Mouse (Mus musculus) brown adipose tissue, adult 24 weeks (tissue): ENCODE data around the gene Duxf3. TPM values are rescaled to one million over a fixed set of nuclear protein-coding genes. Genes with fewer than 3 reads are reported as not detected.

ENCODE experiments used
- H3K27ac ChIP-seq: fragments of 200-500 bp; replicated peaks from 2 replicates; pipeline ENCODE4 v1.5.1; 2012; ENCODE audit warnings: low read depth, mild to moderate bottlenecking, low read length
- H3K4me1 ChIP-seq: fragments of 200-500 bp; 2 replicates; pipeline ENCODE4 v1.6.1; 2012; ENCODE audit warnings: low read length, mixed read lengths; ENCODE audit not compliant: control insufficient read depth, insufficient read depth, insufficient read length
- H3K4me3 ChIP-seq: fragments of 200-500 bp; 2 replicates; pipeline ENCODE4 v1.5.1; 2012; ENCODE audit warnings: low read depth, mild to moderate bottlenecking, low read length, moderate library complexity; ENCODE audit not compliant: insufficient read depth
- polyA plus RNA-seq: library from polyadenylated mRNA; stranded (reverse); fragments of >200 nt; gene quantifications from 2 replicates; pipeline ENCODE4 v1.2.4, GENCODE M21; 2012; ENCODE audit not compliant: missing spikeins, insufficient read depth, insufficient read length

Duxf3 gene
- polyA plus RNA-seq, 1 experiment = not detected

- H3K27ac ChIP-seq = no peak overlapping the region
Measured at GRCm38 (mm10) chr10:58209710-58210467, 22.6 kb downstream of the Duxf3 start.

GRCm38 (mm10) chr10:58206639-58207404 is 25.7 kb downstream of the Duxf3 start:
- Histone ChIP-seq H3K4me1 (no peaks in the 10 kb centered on the region), H3K4me3 (no peak overlapping the region), H3K27ac (no peak overlapping the region)

More at GRCm38 (mm10) chr10:58209710-58210467, 22.6 kb downstream of the Duxf3 start:
- H3K4me1 ChIP-seq = no peaks in the 10 kb centered on the region
- no peak overlapping the region for H3K4me3 ChIP-seq

- H3K4me1 ChIP-seq = no peaks in the 10 kb centered on the region
- H3K4me3 ChIP-seq = no peak overlapping the region
- H3K27ac ChIP-seq = no peak overlapping the region
Measured at GRCm38 (mm10) chr10:58205986-58206385, 26.5 kb downstream of the Duxf3 start.

Other genes with a start within 250 kb of the Duxf3 start
- gene AW822073, start 7.7 kb downstream of the Duxf3 start, polyA plus RNA-seq = not detected in 2 replicates
- not detected in 2 replicates for gene Gm4981, start 4.0 kb upstream of the Duxf3 start, polyA plus RNA-seq
- gene Gcc2, start 22.8 kb upstream of the Duxf3 start, polyA plus RNA-seq = 6.7 and 22.8 TPM in 2 replicates
- gene Lims1, start 90.8 kb upstream of the Duxf3 start, polyA plus RNA-seq = 18.9 and 27.1 TPM in 2 replicates
- gene Ranbp2, start 214.2 kb upstream of the Duxf3 start, polyA plus RNA-seq = 20.1 and 23.1 TPM in 2 replicates